Mouse (Mus musculus) intestine, postnatal 0 days (tissue): ENCODE results near the gene Sap30bp. TPM values are rescaled to one million over a fixed set of nuclear protein-coding genes. Genes with fewer than 3 reads are reported as not detected.

Experiments
- ATAC-seq: fragments of 200-750 bp; cut with Nextera tagmentation; 2 replicates; pipeline ENCODE4 v1.8.0; 2017; ENCODE audit warnings: mild to moderate bottlenecking, moderate TSS enrichment, moderate library complexity
- H3K27ac ChIP-seq: fragments of 300-500 bp; sonication (generic); 2 replicates; pipeline ENCODE4 v1.5.1; 2014; ENCODE audit warnings: mild to moderate bottlenecking, low read depth, low read length, moderate library complexity
- H3K27me3 ChIP-seq: fragments of 300-500 bp; sonication (generic); replicated peaks from 2 replicates; pipeline ENCODE4 v1.6.1; 2014; ENCODE audit warnings: low read length, mixed read lengths; ENCODE audit not compliant: control insufficient read depth, insufficient read depth
- H3K36me3 ChIP-seq: fragments of 300-500 bp; sonication (generic); 2 replicates; pipeline ENCODE4 v1.6.1; 2014; ENCODE audit warnings: mild to moderate bottlenecking, moderate library complexity; ENCODE audit not compliant: control insufficient read depth, insufficient read depth
- H3K4me1 ChIP-seq: fragments of 300-500 bp; sonication (generic); replicated peaks from 2 replicates; pipeline ENCODE4 v1.6.1; 2014; ENCODE audit warnings: antibody characterized with exemption, low read length, mixed read lengths; ENCODE audit not compliant: control insufficient read depth, insufficient read depth
- H3K4me2 ChIP-seq: fragments of 300-500 bp; sonication (generic); replicated peaks from 2 replicates; pipeline ENCODE4 v1.6.1; 2014; ENCODE audit warnings: low read depth, mild to moderate bottlenecking, moderate library complexity
- H3K4me3 ChIP-seq: fragments of 300-500 bp; sonication (generic); 2 replicates; pipeline ENCODE4 v1.5.1; 2014; ENCODE audit warnings: low read depth, low read length
- H3K9ac ChIP-seq: fragments of 300-500 bp; sonication (generic); 2 replicates; pipeline ENCODE4 v1.6.1; 2014; ENCODE audit warnings: mild to moderate bottlenecking, low read depth, low read length
- H3K9me3 ChIP-seq: fragments of 300-500 bp; sonication (generic); 2 replicates; pipeline ENCODE4 v1.6.1; 2016; ENCODE audit warnings: mixed run types; ENCODE audit not compliant: control insufficient read depth
- CTCF ChIP-seq: sonication (generic); IDR thresholded peaks from 2 replicates; pipeline ENCODE4 v1.5.1; 2016; ENCODE audit warnings: low read depth, mild to moderate bottlenecking, control low read depth, antibody characterized with exemption, moderate library complexity
- WGBS: fragments of 180-500 bp; shearing (Covaris S2); extraction: QIAGEN DNeasy Blood & Tissue Kit; methylation state at CpG from one replicate; pipeline ENCODE4 v1.1.7; 2014; 5-methylcytosine and 5-hydroxymethylcytosine counted together
- polyA plus RNA-seq: library from polyadenylated mRNA; unstranded; fragments of >200 nt; fragmentation: Nextera tagmentation; extraction: Ambion mirVana; gene quantifications from 2 replicates; pipeline ENCODE4 v1.2.1, GENCODE M21; 2015

Gene Sap30bp
- polyA plus RNA-seq, 1 experiment from 2014 or later = 28.8 TPM

GRCm38 (mm10) chr11:115904231-115904955 is 28.7 kb upstream of the Sap30bp start:
- TF ChIP-seq CTCF = no peak
- no peak overlapping the region for H3K4me3 ChIP-seq
- 51% methylated on average over 8 of the region's 8 CpGs for WGBS
- no peak for ATAC-seq
- H3K4me1 ChIP-seq = peaks cover 20% of the 10 kb centered on the region
- peaks cover 4% of the 10 kb centered on the region; the same call in 1 of the 2 replicates for H3K36me3 ChIP-seq
- no peaks in the 10 kb centered on the region for H3K27me3 ChIP-seq
- no peak overlapping the region for H3K4me2 ChIP-seq
- no peak overlapping the region for H3K9ac ChIP-seq
- 0 out of 2 replicates have a peak overlapping the region, but pooled peaks have one; percentile 60 for H3K27ac ChIP-seq
- H3K9me3 ChIP-seq = no peaks in the 10 kb centered on the region

- ATAC-seq = peak; percentile 11; the same call in 1 of the 2 replicates
- peak; percentile 46 for TF ChIP-seq CTCF
- Histone ChIP-seq H3K27ac (no peak overlapping the region), H3K27me3 (no peaks in the 10 kb centered on the region), H3K36me3 (peaks cover 5% of the 10 kb centered on the region; the same call in 1 of the 2 replicates), H3K4me2 (no peak overlapping the region), H3K4me3 (no peak overlapping the region), H3K4me1 (peaks cover 15% of the 10 kb centered on the region), H3K9ac (peak overlapping the region; percentile 22; the same call in 1 of the 2 replicates), H3K9me3 (no peaks in the 10 kb centered on the region)
- WGBS = 49% methylated on average over 16 of the region's 16 CpGs
Measured at GRCm38 (mm10) chr11:115904956-115905790, 27.9 kb upstream of the Sap30bp start.

GRCm38 (mm10) chr11:115906116-115906515 is 27.0 kb upstream of the Sap30bp start:
- ATAC-seq = no peak
- Histone ChIP-seq H3K9ac (no peak overlapping the region), H3K4me1 (peaks cover 11% of the 10 kb centered on the region), H3K27ac (no peak overlapping the region), H3K27me3 (no peaks in the 10 kb centered on the region), H3K9me3 (no peaks in the 10 kb centered on the region), H3K4me3 (no peak overlapping the region), H3K36me3 (peaks cover 6% of the 10 kb centered on the region; the same call in 1 of the 2 replicates), H3K4me2 (no peak overlapping the region)
- WGBS = 83% methylated on average over 3 of the region's 3 CpGs
- TF ChIP-seq CTCF = no peak

GRCm38 (mm10) chr11:115906521-115906920 is 26.6 kb upstream of the Sap30bp start:
- Histone ChIP-seq H3K4me1 (peaks cover 11% of the 10 kb centered on the region), H3K9me3 (no peaks in the 10 kb centered on the region), H3K36me3 (peaks cover 6% of the 10 kb centered on the region; the same call in 1 of the 2 replicates), H3K9ac (no peak overlapping the region), H3K4me3 (no peak overlapping the region), H3K27me3 (no peaks in the 10 kb centered on the region), H3K4me2 (no peak overlapping the region), H3K27ac (no peak overlapping the region)
- TF ChIP-seq CTCF = no peak
- WGBS = 88% methylated on average over 5 of the region's 5 CpGs
- no peak for ATAC-seq

- no peak overlapping the region for H3K4me3 ChIP-seq
- ATAC-seq = peak; percentile 92
- peaks cover 32% of the 10 kb centered on the region for H3K36me3 ChIP-seq
- no peaks in the 10 kb centered on the region for H3K4me1 ChIP-seq
- no peaks in the 10 kb centered on the region for H3K27me3 ChIP-seq
- H3K4me2 ChIP-seq = peak overlapping the region; percentile 51
- peak; percentile 26; the same call in 1 of the 2 replicates for TF ChIP-seq CTCF
- H3K9me3 ChIP-seq = no peaks in the 10 kb centered on the region
- peak overlapping the region; percentile 97 for H3K27ac ChIP-seq
- WGBS = 35% methylated on average over 5 of the region's 5 CpGs
- 0 out of 2 replicates have a peak overlapping the region, but pooled peaks have one; percentile 23 for H3K9ac ChIP-seq
Measured at GRCm38 (mm10) chr11:115911134-115911561, 21.9 kb upstream of the Sap30bp start.
